Mouse (Mus musculus): ENCODE measurements at regions not wholly inside any gene's neighbourhood (a gene's known extent, or its start where the extent isn't known, plus 50 kb on each side); places are given as distances from the start of the nearest gene placed in this dataset.
"Not testable (repeated sequence)": the region's sequence is repeated elsewhere in the genome, so short reads cannot be mapped to it uniquely, and the experiment has no call there.

DNA sequence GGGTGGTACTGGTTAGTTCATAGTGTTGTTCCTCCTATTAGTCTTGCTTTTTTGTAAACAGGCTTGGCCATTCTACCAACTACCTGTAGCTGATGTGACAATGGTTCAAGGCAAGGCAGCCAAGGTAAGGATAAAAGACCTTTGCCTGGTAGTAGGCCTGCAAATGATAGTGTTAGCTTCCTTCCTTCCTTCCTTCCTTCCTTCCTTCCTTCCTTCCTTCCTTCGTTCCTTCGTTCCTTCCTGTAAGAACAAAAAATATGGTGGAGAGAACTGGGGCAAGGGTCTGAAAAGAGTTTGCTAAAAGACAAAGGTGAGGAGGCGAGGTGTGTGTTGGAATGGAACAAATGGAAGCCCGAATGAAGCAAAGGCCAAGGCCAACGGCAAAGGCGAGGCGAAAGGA lies 84.8 kb upstream of the Ezh2 start:
- not testable (repeated sequence) for ATAC-seq; H3K4me3 ChIP-seq (replicated peaks; ENCODE audit: low read length)
- 68% methylated on average over 2 of the region's 7 CpGs for WGBS

DNA sequence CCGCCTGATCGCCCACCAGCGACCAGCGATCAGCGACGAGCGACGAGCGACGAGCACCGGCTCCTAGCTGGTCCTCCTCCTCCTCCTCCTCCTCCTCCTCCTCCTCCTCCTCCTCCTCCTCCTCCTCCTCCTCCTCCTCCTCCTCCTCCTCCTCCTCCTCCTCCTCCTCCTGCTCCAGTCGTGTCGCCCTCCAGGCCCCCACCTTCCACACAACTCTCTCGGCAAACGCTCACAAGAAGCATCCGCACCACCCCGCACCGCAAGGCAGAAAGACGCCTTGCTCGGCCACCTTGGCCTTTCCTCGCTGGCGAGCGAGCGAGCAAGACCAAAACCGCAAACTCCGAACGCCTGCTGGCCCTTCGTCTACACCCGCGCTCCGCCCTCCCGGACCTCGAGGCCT lies 77.6 kb upstream of the Ezh2 start:
- not testable (repeated sequence) for H3K9ac ChIP-seq (replicated peaks; ENCODE audit: low read depth, low read length); H3K4me1 ChIP-seq (replicated peaks; ENCODE audit: control insufficient read depth, insufficient read depth, low read length); H3K27ac ChIP-seq (ENCODE audit: low read length); H3K27me3 ChIP-seq (replicated peaks; ENCODE audit: control insufficient read depth, insufficient read depth, low read length); ATAC-seq; H3K9me3 ChIP-seq (ENCODE audit: control insufficient read depth, low read length); H3K36me3 ChIP-seq (ENCODE audit: control insufficient read depth, insufficient read depth)
- Histone ChIP-seq H3K4me3 (replicated peaks; ENCODE audit: low read length) (peak overlapping the region; percentile 36), H3K4me2 (ENCODE audit: low read length) (peak overlapping the region; percentile 32)
- 11% methylated on average over 3 of the region's 33 CpGs for WGBS

More for the DNA sequence above, 84.8 kb upstream of the Ezh2 start:
- H3K4me2 ChIP-seq (ENCODE audit: low read length); H3K27me3 ChIP-seq (replicated peaks; ENCODE audit: control insufficient read depth, insufficient read depth, low read length); H3K9me3 ChIP-seq (ENCODE audit: control insufficient read depth, low read length); H3K9ac ChIP-seq (replicated peaks; ENCODE audit: low read depth, low read length); H3K4me1 ChIP-seq (replicated peaks; ENCODE audit: control insufficient read depth, insufficient read depth, low read length); H3K36me3 ChIP-seq (ENCODE audit: control insufficient read depth, insufficient read depth); H3K27ac ChIP-seq (ENCODE audit: low read length): not testable (repeated sequence)

DNA sequence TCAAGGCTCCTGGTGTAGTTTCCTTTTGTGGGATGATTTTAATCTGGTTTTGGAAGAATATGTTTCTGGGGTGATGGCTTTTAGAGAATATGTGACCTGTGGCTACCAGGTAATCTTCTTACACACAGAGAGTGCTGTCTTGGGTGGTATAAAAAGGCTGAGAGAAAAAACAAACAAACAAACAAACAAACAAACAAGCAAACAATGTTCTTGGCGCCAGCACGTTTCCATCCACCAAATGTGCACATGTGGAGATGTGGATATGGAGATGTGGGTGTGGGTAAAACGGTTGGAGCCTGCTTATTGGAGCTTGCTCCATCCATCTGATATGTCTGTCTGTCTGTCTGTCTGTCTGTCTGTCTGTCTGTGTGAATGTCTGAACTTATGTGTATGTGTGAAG lies 57.7 kb upstream of the Ezh2 start:
- H3K36me3 ChIP-seq (ENCODE audit: control insufficient read depth, insufficient read depth); ATAC-seq; H3K4me2 ChIP-seq (ENCODE audit: low read length); H3K9ac ChIP-seq (replicated peaks; ENCODE audit: low read depth, low read length); H3K4me1 ChIP-seq (replicated peaks; ENCODE audit: control insufficient read depth, insufficient read depth, low read length); H3K27ac ChIP-seq (ENCODE audit: low read length); H3K27me3 ChIP-seq (replicated peaks; ENCODE audit: control insufficient read depth, insufficient read depth, low read length); H3K9me3 ChIP-seq (ENCODE audit: control insufficient read depth, low read length); H3K4me3 ChIP-seq (replicated peaks; ENCODE audit: low read length): not testable (repeated sequence)
- WGBS: 72% methylated on average over 2 of the region's 3 CpGs

DNA sequence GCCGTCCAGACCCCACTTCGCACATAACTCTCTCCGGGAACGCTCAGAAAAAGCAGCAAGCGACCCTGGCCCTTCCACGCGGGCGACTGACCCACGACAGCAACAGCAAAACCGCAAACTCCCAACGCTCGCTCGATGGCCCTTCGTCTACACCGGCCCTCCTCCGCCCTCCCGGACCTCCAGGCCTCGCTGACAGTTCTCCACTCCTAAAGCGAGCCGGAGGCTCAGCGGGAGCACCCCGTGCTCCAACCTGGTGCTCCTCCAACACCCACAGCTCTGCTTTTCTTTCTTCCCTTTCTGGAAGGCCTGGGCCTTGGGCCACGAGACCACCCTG lies 56.2 kb upstream of the Ezh2 start:
- WGBS: under 1% methylated on average over 22 of the region's 23 CpGs
- not testable (repeated sequence) for ATAC-seq; H3K9me3 ChIP-seq (ENCODE audit: control insufficient read depth, low read length); H3K36me3 ChIP-seq (ENCODE audit: control insufficient read depth, insufficient read depth); H3K4me1 ChIP-seq (replicated peaks; ENCODE audit: control insufficient read depth, insufficient read depth, low read length); H3K27me3 ChIP-seq (replicated peaks; ENCODE audit: control insufficient read depth, insufficient read depth, low read length)
- peak overlapping the region; percentile 52 for H3K4me2 ChIP-seq (ENCODE audit: low read length)
- H3K27ac ChIP-seq (ENCODE audit: low read length): peak overlapping the region; percentile 57
- H3K4me3 ChIP-seq (replicated peaks; ENCODE audit: low read length): peak overlapping the region; percentile 73
- H3K9ac ChIP-seq (replicated peaks; ENCODE audit: low read depth, low read length): peak overlapping the region; percentile 64

DNA sequence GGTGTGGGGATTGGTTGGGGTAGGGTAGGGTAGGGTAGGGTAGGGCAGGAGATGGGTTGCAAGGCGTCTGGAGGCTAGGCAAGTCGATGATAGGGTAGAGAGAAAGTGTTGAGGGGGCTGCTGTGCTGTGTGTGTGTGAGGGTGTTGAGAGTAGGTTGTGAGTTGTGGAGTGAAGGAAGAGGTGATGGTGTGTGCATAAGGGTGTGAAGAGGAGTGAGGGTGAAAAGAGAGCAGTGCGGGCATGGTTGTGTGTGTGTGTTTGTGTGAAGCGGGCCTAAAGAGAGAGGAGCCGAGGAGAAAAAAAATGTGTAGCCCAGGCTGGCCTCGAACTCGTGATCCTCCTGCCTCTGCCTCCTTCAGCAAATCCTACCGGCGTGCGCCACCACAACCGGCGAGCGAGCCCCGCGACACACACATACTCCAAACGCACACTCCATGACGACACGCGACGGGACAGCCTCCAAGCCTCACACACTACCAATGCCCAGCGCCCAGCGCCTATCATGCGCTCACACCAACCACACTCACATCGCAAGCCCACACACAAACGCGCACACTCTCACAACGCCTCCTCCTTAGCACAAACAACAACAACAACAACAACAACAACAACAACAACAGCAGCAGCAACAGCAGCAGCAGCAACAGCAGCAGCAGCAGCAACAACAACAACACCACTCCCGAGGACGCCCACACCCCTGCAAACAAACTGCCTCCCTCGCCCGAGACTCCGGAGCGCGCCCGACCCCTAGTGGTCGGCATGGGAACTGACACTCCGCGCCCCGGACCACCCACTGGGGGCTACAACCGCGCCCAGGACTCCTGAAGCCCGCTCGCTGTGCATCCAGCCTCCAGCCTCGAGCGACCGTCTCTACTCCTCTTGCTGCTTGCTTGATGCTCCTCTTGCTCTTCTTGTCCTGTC lies 55.6 kb upstream of the Ezh2 start:
- 0 out of 2 replicates have a peak, but pooled peaks cover 2% of the 10 kb centered on the region for H3K4me1 ChIP-seq (replicated peaks; ENCODE audit: control insufficient read depth, insufficient read depth, low read length)
- WGBS: 3% methylated on average over 42 of the region's 46 CpGs
- peak overlapping the region; percentile 57 for H3K27ac ChIP-seq (ENCODE audit: low read length)
- peak; percentile 97 for ATAC-seq
- no peaks in the 10 kb centered on the region for H3K9me3 ChIP-seq (ENCODE audit: control insufficient read depth, low read length)
- H3K4me3 ChIP-seq (replicated peaks; ENCODE audit: low read length): peak overlapping the region; percentile 73
- H3K27me3 ChIP-seq (replicated peaks; ENCODE audit: control insufficient read depth, insufficient read depth, low read length): no peaks in the 10 kb centered on the region
- peak overlapping the region; percentile 64 for H3K9ac ChIP-seq (replicated peaks; ENCODE audit: low read depth, low read length)
- H3K4me2 ChIP-seq (ENCODE audit: low read length): peak overlapping the region; percentile 52
- H3K36me3 ChIP-seq (ENCODE audit: control insufficient read depth, insufficient read depth): no peaks in the 10 kb centered on the region

DNA sequence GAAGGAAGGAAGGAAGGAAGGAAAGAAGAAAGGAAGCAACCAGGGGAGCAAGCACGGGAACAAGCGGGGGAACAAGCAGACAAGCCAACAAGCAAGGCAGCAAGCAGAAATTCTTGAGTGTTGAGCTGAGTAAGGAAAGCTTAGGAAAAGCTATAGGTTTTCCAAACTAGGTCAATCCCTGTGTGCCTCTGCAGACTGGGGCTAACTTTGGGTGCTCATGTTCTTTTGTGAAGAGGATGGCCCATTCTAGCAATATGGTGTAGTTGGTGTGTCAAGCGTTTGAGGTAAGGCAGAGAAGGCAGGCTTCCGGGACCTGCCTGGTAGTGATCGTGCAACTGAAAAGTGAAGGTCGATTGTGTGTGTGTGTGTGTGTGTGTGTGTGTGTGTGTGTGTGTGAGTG lies 54.8 kb upstream of the Ezh2 start:
- Histone ChIP-seq H3K36me3 (ENCODE audit: control insufficient read depth, insufficient read depth) (no peaks in the 10 kb centered on the region), H3K4me3 (replicated peaks; ENCODE audit: low read length) (no peak overlapping the region), H3K9me3 (ENCODE audit: control insufficient read depth, low read length) (no peaks in the 10 kb centered on the region), H3K27me3 (replicated peaks; ENCODE audit: control insufficient read depth, insufficient read depth, low read length) (no peaks in the 10 kb centered on the region), H3K27ac (ENCODE audit: low read length) (no peak overlapping the region), H3K4me1 (replicated peaks; ENCODE audit: control insufficient read depth, insufficient read depth, low read length) (0 out of 2 replicates have a peak, but pooled peaks cover 2% of the 10 kb centered on the region), H3K4me2 (ENCODE audit: low read length) (no peak overlapping the region), H3K9ac (replicated peaks; ENCODE audit: low read depth, low read length) (no peak overlapping the region)
- WGBS: 91% methylated on average over 6 of the region's 6 CpGs
- no peak; the same call in 1 of the 2 replicates for ATAC-seq

DNA sequence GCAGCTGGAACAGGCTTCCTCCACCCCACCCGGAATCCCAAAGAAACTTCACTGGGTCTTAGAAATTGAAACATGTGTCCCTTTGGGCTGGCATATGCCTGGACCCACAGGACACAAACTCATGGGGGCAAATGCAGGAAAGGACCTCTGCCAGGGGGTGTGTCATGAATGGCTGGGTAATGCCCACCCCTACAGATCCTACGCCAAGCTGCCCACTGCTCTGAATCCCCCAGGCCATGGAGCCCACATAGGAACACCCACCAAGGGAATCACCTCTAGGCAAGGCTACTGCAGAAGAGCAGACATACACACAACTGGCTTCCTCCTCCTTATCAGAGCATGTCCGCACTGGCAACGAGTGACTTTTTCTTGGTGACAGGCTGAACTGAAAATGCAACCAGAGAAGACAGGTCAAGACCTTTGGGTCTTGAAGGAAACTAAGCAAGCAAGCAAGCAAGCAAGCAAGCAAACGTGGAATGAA lies 54.4 kb upstream of the Ezh2 start:
- Histone ChIP-seq H3K9me3 (ENCODE audit: control insufficient read depth, low read length) (no peaks in the 10 kb centered on the region), H3K27ac (ENCODE audit: low read length) (no peak overlapping the region), H3K4me2 (ENCODE audit: low read length) (no peak overlapping the region), H3K27me3 (replicated peaks; ENCODE audit: control insufficient read depth, insufficient read depth, low read length) (no peaks in the 10 kb centered on the region), H3K36me3 (ENCODE audit: control insufficient read depth, insufficient read depth) (no peaks in the 10 kb centered on the region), H3K4me3 (replicated peaks; ENCODE audit: low read length) (no peak overlapping the region), H3K9ac (replicated peaks; ENCODE audit: low read depth, low read length) (no peak overlapping the region), H3K4me1 (replicated peaks; ENCODE audit: control insufficient read depth, insufficient read depth, low read length) (0 out of 2 replicates have a peak, but pooled peaks cover 2% of the 10 kb centered on the region)
- ATAC-seq: no peak
- 83% methylated on average over 5 of the region's 5 CpGs for WGBS

DNA sequence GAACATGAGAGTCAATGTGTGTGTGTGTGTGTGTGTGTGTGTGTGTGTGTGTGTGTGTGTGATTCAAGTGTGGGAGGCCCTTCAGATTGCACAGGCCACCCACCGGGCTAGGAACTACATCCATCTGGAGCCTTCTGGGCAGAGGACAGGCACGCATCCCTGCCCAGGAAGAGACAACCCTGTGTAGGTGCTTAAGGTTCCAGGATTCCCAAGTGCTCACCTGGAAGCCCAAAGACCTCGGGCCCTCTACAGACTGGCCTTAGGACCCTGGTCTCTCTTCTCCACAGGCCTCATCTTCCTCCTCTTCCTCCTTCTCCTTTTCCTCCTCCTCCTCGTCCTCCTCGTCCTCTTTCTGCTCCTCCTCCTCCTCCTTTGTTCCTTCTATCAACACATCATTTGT lies 53.8 kb upstream of the Ezh2 start:
- Histone ChIP-seq H3K9me3 (ENCODE audit: control insufficient read depth, low read length) (no peaks in the 10 kb centered on the region), H3K4me2 (ENCODE audit: low read length) (no peak overlapping the region), H3K4me1 (replicated peaks; ENCODE audit: control insufficient read depth, insufficient read depth, low read length) (0 out of 2 replicates have a peak, but pooled peaks cover 2% of the 10 kb centered on the region), H3K27me3 (replicated peaks; ENCODE audit: control insufficient read depth, insufficient read depth, low read length) (no peaks in the 10 kb centered on the region), H3K27ac (ENCODE audit: low read length) (no peak overlapping the region), H3K9ac (replicated peaks; ENCODE audit: low read depth, low read length) (no peak overlapping the region), H3K4me3 (replicated peaks; ENCODE audit: low read length) (no peak overlapping the region), H3K36me3 (ENCODE audit: control insufficient read depth, insufficient read depth) (no peaks in the 10 kb centered on the region)
- no peak for ATAC-seq
- WGBS: 83% methylated on average over 4 of the region's 5 CpGs

DNA sequence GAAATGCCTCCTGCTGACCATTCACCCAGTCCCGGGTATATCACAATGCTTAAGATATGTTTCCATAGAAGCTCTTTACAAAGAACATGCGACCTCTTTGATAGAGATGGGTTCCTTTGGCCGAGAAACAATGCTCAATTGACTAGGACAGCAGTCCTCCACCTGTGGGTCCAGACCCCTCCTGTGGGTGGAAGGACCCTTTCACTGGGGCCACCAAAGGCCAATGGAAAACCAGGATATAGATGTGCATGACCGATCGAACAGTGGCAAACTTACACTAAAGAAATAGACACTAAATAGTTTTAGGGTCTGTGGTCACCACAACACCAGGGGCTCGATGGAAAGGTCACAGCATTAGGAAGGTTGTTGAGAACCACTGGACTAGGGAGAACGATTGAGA lies 53.2 kb upstream of the Ezh2 start:
- H3K4me2 ChIP-seq (ENCODE audit: low read length): no peak overlapping the region
- no peaks in the 10 kb centered on the region for H3K9me3 ChIP-seq (ENCODE audit: control insufficient read depth, low read length)
- WGBS: 89% methylated on average over 7 of the region's 7 CpGs
- no peaks in the 10 kb centered on the region for H3K36me3 ChIP-seq (ENCODE audit: control insufficient read depth, insufficient read depth)
- no peak overlapping the region for H3K9ac ChIP-seq (replicated peaks; ENCODE audit: low read depth, low read length)
- no peak overlapping the region for H3K4me3 ChIP-seq (replicated peaks; ENCODE audit: low read length)
- H3K27ac ChIP-seq (ENCODE audit: low read length): no peak overlapping the region
- H3K4me1 ChIP-seq (replicated peaks; ENCODE audit: control insufficient read depth, insufficient read depth, low read length): 0 out of 2 replicates have a peak, but pooled peaks cover 2% of the 10 kb centered on the region
- H3K27me3 ChIP-seq (replicated peaks; ENCODE audit: control insufficient read depth, insufficient read depth, low read length): no peaks in the 10 kb centered on the region
- ATAC-seq: no peak

Data from forebrain, embryonic 16.5 days (tissue).